Mouse (Mus musculus): ENCODE results near the gene Lix1l.
"Not testable (repeated sequence)": the region's sequence is repeated elsewhere in the genome, so short reads cannot be mapped to it uniquely, and the experiment has no call there.

Gene Lix1l

GRCm38 (mm10) chr3:96581771-96582515, 19.0 kb upstream of the Lix1l start:
- intact Hi-C loops (cut with DNase I) = loop anchor here (2.0 kb wide), 1 partner anchor 33 kb away; no protein-coding TSS in a partner anchor

GRCm38 (mm10) chr3:96583386-96583785, 17.6 kb upstream of the Lix1l start:
- intact Hi-C loops (cut with DNase I) = no loop called here

GRCm38 (mm10) chr3:96590657-96591056, 10.3 kb upstream of the Lix1l start:
- intact Hi-C loops (cut with DNase I) = no loop called here

- intact Hi-C loops (cut with DNase I) = no loop called here
These were observed 7.6 kb upstream of the Lix1l start for GRCm38 (mm10) chr3:96593374-96593773.

GRCm38 (mm10) chr3:96593790-96594560, 7.0 kb upstream of the Lix1l start, which contains the start of gene Polr3gl:
TSS of gene Polr3gl (minus strand) at chr3:96594181.
- intact Hi-C loops (cut with DNase I) = no loop called here

- intact Hi-C loops (cut with DNase I) = loop anchor here (5.0 kb wide), 1 partner anchor 42 kb away; the partner anchor contains the start of genes Gm42957 and Pex11b
These were observed 6.1 kb upstream of the Lix1l start for GRCm38 (mm10) chr3:96594851-96595250.

GRCm38 (mm10) chr3:96595661-96596060, 5.3 kb upstream of the Lix1l start:
- intact Hi-C loops (cut with DNase I) = loop anchor here (5.0 kb wide), 1 partner anchor 42 kb away; the partner anchor contains the start of genes Gm42957 and Pex11b

GRCm38 (mm10) chr3:96596228-96596707, 4.7 kb upstream of the Lix1l start, which contains the start of gene Ankrd34a:
TSS of gene Ankrd34a (plus strand) at chr3:96596636.
- intact Hi-C loops (cut with DNase I) = loop anchor here (5.0 kb wide), 1 partner anchor 41 kb away; the partner anchor contains the start of genes Gm42957 and Pex11b

GRCm38 (mm10) chr3:96596855-96597254, 4.1 kb upstream of the Lix1l start:
- intact Hi-C loops (cut with DNase I) = loop anchor here (5.0 kb wide), 1 partner anchor 40 kb away; the partner anchor contains the start of genes Gm42957 and Pex11b

- intact Hi-C loops (cut with DNase I) = loop anchor here (5.0 kb wide), 1 partner anchor 40 kb away; the partner anchor contains the start of genes Gm42957 and Pex11b
These were observed 3.5 kb upstream of the Lix1l start for GRCm38 (mm10) chr3:96597435-96597891.

- intact Hi-C loops (cut with DNase I) = loop anchor here (5.0 kb wide), 1 partner anchor 39 kb away; the partner anchor contains the start of genes Gm42957 and Pex11b
These were observed 2.5 kb upstream of the Lix1l start for GRCm38 (mm10) chr3:96598156-96599068.

GRCm38 (mm10) chr3:96599069-96599393, 1.9 kb upstream of the Lix1l start:
- intact Hi-C loops (cut with DNase I) = loop anchor here (5.0 kb wide), 1 partner anchor 38 kb away; the partner anchor contains the start of genes Gm42957 and Pex11b

- intact Hi-C loops (cut with DNase I) = loop anchor here (5.0 kb wide), 1 partner anchor 38 kb away; the partner anchor contains the start of genes Gm42957 and Pex11b
These were observed 1.5 kb upstream of the Lix1l start for GRCm38 (mm10) chr3:96599411-96599810.

GRCm38 (mm10) chr3:96601251-96601787, 370 bp downstream of the Lix1l start:
- intact Hi-C loops (cut with DNase I) = no loop called here

GRCm38 (mm10) chr3:96601941-96602703, 1.2 kb downstream of the Lix1l start:
- intact Hi-C loops (cut with DNase I) = no loop called here

- intact Hi-C loops (cut with DNase I) = no loop called here
These were observed 1.7 kb downstream of the Lix1l start for GRCm38 (mm10) chr3:96602704-96603084.

GRCm38 (mm10) chr3:96603311-96603710, 2.4 kb downstream of the Lix1l start:
- intact Hi-C loops (cut with DNase I) = no loop called here

- intact Hi-C loops (cut with DNase I) = not testable (repeated sequence)
These were observed 5.1 kb downstream of the Lix1l start for GRCm38 (mm10) chr3:96606007-96606406.

GRCm38 (mm10) chr3:96606618-96607017, 5.7 kb downstream of the Lix1l start:
- intact Hi-C loops (cut with DNase I) = no loop called here

Data from adrenal gland (tissue).